Mouse (Mus musculus) liver, adult 2 months (tissue): Measurements from ENCODE around the gene Slc19a1. TPM values are rescaled to one million over a fixed set of nuclear protein-coding genes. Genes with fewer than 3 reads are reported as not detected.

Source experiments
- DNase-seq: peaks from one replicate; pipeline ENCODE4 v3.0.0-alpha.2; 2011; ENCODE audit warnings: low read depth, low spot score; ENCODE audit errors: extremely low read depth
- H3K27ac ChIP-seq: fragments of 200-500 bp; replicated peaks from 2 replicates; pipeline ENCODE4 v1.5.1; 2012; ENCODE audit warnings: low read depth, mild to moderate bottlenecking, control low read depth, inconsistent platforms, low read length; ENCODE audit not compliant: insufficient read depth
- H3K27me3 ChIP-seq: fragments of 200-500 bp; 2 replicates; pipeline ENCODE4 v1.6.1; 2012; ENCODE audit warnings: mild to moderate bottlenecking, moderate library complexity, low read length, inconsistent platforms; ENCODE audit not compliant: control insufficient read depth, insufficient read depth
- H3K36me3 ChIP-seq: fragments of 200-500 bp; 2 replicates; pipeline ENCODE4 v1.6.1; 2012; ENCODE audit warnings: low read length, inconsistent platforms; ENCODE audit not compliant: control insufficient read depth, insufficient read depth
- H3K4me1 ChIP-seq: fragments of 200-500 bp; 2 replicates; pipeline ENCODE4 v1.6.1; 2011; ENCODE audit warnings: low read length; ENCODE audit not compliant: control insufficient read depth, insufficient read depth
- H3K4me3 ChIP-seq: fragments of 200-500 bp; 2 replicates; pipeline ENCODE4 v1.5.1; 2011; ENCODE audit warnings: low read depth, mild to moderate bottlenecking, control low read depth, low read length, moderate library complexity; ENCODE audit not compliant: insufficient read depth
- H3K79me2 ChIP-seq: fragments of 200-500 bp; 2 replicates; pipeline ENCODE4 v1.6.1; 2012; ENCODE audit warnings: inconsistent platforms, mild to moderate bottlenecking, low read length, moderate library complexity; ENCODE audit not compliant: control insufficient read depth, insufficient read depth
- H3K9ac ChIP-seq: fragments of 200-500 bp; 2 replicates; pipeline ENCODE4 v1.6.1; 2012; ENCODE audit warnings: low read depth, mild to moderate bottlenecking, control low read depth, inconsistent platforms, low read length
- CTCF ChIP-seq: fragments of 200-500 bp; IDR thresholded peaks from 2 replicates; pipeline ENCODE4 v1.5.1; 2011; ENCODE audit warnings: low read depth, low read length, control low read depth
- POLR2A ChIP-seq: fragments of 200-500 bp; IDR thresholded peaks from 2 replicates; pipeline ENCODE4 v1.6.1; 2011; ENCODE audit warnings: low read length, control low read depth; ENCODE audit not compliant: insufficient read depth; ENCODE audit errors: extremely low read depth
- WGBS: fragments of 180-500 bp; shearing (Covaris S2); methylation state at CpG from one replicate; pipeline ENCODE4 v1.1.7; 2018; 5-methylcytosine and 5-hydroxymethylcytosine counted together
- polyA plus RNA-seq: library from polyadenylated mRNA; depleted of rRNA; stranded (reverse); fragments of >200 nt; gene quantifications from 2 replicates; pipeline ENCODE4 v1.2.3, GENCODE M21; 2012
- total RNA-seq: library from RNA; depleted of rRNA; stranded (reverse); fragments of >200 nt; gene quantifications from 2 replicates; pipeline ENCODE4 v1.2.3, GENCODE M21; 2014

Slc19a1 gene
- total and polyA plus RNA-seq, 2 experiments = 2.9 to 15.9 TPM

DNA sequence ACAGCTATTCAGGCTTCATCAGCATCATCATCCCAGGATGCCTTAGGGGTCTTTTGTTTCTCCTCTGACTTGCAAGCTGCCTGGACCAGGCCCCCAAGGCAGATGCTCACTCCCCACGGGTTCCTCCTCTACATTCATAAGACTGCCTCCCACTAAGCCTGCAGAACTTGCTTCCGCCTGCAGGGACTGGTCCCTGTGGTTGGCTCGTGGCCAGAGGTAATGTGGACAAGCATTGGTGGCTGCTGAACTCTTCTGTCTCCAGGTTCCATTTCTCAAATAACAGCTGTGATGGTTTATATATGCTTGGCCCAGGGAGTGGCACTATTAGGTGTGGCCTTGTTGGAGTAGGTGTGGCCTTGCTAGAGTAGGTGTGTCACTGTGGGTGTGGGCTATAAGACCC is 29.4 kb downstream of the Slc19a1 start:
- Histone ChIP-seq H3K36me3 (peaks cover 58% of the 10 kb centered on the region), H3K9ac (no peak overlapping the region), H3K79me2 (no peaks in the 10 kb centered on the region), H3K27me3 (no peaks in the 10 kb centered on the region), H3K27ac (no peak overlapping the region), H3K4me1 (no peaks in the 10 kb centered on the region), H3K4me3 (no peak overlapping the region)
- DNase-seq = no peak
- TF ChIP-seq POLR2A (no peak), CTCF (peak; percentile 17; the same call in 1 of the 2 replicates)
- 68% methylated on average over 3 of the region's 3 CpGs for WGBS

DNA sequence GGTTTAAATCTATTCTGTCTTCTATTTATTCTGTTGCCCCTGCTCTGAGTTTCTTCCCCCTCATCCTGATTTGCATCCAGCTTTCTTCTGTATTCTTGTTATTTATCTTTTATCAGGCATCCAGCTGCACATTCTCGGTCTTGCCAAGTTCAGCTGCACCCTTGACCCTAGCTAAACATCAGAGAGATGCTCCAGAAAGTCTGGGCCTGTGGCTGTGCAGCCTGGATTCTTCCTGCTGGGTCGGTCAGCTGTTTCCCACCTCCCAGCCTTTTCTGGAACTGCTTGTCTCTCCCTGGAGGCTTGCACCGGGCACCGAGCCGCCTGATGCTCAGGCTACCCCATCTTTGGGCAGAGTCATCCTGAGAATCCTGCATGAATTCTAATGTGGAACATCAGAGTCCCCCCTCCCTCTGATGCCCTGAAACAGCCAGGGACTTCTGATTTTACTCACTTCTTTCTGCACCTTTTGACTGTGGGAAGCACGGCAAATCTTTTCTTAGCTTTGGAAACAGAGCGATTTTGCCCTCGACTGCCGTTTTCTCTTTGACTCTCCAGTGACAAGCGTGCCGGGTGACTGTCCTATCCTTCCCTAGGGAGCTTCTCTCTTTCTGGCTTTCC is 30.5 kb downstream of the Slc19a1 start:
- no peak overlapping the region for H3K9ac ChIP-seq
- DNase-seq = no peak
- H3K27ac ChIP-seq = no peak overlapping the region
- no peak overlapping the region for H3K4me3 ChIP-seq
- no peaks in the 10 kb centered on the region for H3K4me1 ChIP-seq
- H3K36me3 ChIP-seq = peaks cover 54% of the 10 kb centered on the region
- H3K27me3 ChIP-seq = no peaks in the 10 kb centered on the region
- WGBS = 78% methylated on average over 11 of the region's 11 CpGs
- TF ChIP-seq CTCF (no peak), POLR2A (no peak)
- no peaks in the 10 kb centered on the region for H3K79me2 ChIP-seq

DNA sequence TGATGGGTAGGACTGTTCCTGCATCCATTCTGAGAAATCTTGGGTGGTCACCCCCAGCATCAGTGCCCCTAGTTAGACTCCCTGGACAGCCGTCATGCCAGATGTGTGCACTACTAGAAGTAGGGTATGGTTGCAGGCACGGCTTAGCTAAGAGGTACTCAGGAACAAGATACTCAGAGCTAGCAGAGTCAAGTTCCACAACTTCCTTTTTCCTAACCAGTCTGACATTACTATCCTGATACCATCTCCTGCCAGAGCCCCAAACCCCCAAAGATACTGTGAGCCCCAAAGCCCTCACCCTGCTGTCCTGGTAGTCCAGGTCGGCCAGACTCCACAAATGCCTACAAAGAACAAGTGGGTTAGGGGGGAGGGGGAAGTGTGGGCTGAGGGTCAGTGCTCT is 32.2 kb downstream of the Slc19a1 start:
- H3K4me3 ChIP-seq = no peak overlapping the region
- H3K36me3 ChIP-seq = peaks cover 57% of the 10 kb centered on the region
- H3K79me2 ChIP-seq = no peaks in the 10 kb centered on the region
- 91% methylated on average over 3 of the region's 3 CpGs for WGBS
- H3K27me3 ChIP-seq = no peaks in the 10 kb centered on the region
- H3K9ac ChIP-seq = no peak overlapping the region
- H3K4me1 ChIP-seq = no peaks in the 10 kb centered on the region
- DNase-seq = no peak
- TF ChIP-seq CTCF (no peak), POLR2A (no peak)
- H3K27ac ChIP-seq = no peak overlapping the region

DNA sequence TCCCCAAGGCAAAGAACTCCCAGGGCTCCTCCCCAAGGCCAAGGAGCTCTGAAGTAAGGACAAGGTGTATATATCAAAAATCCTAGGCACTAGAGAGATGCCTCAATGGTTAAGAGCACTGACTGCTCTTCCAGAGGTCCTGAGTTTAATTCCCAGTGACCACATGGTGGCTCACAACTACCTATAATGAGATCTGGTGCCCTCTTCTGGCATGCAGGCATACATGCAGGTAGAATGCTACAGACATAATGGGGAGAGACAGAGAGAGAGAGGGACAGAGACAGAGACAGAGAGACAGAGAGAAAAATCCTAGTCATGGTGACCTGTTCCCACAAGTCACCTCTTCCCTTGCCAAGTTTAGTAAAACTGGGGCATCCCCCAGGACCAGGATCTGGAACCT is 32.6 kb downstream of the Slc19a1 start:
- Histone ChIP-seq H3K36me3 (peaks cover 59% of the 10 kb centered on the region), H3K9ac (no peak overlapping the region), H3K27me3 (no peaks in the 10 kb centered on the region), H3K4me1 (no peaks in the 10 kb centered on the region), H3K79me2 (no peaks in the 10 kb centered on the region), H3K4me3 (no peak overlapping the region), H3K27ac (no peak overlapping the region)
- TF ChIP-seq POLR2A (no peak), CTCF (peak; percentile 10; the same call in 1 of the 2 replicates)
- no peak for DNase-seq

DNA sequence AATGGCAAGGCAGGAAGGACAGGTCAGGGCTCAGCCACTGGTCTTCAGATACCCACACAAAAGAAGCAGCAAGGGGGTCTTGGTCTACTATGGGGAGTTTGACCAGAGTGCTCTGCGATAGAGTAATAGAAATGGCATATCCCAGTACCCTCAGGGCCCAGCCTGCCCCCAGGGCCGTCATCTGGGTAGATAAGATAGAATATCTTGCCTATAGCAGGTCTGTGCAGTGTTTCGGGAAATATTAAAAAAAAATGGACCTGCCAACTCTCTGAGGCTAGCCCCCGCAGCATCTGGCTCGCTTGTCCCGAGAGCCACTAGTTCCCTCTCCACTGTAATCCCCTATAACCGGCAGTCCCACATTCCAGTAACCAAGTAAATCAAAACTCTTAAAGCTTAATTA is 36.4 kb downstream of the Slc19a1 start:
- H3K36me3 ChIP-seq = peaks cover 75% of the 10 kb centered on the region
- H3K27ac ChIP-seq = no peak overlapping the region
- no peaks in the 10 kb centered on the region for H3K4me1 ChIP-seq
- no peak overlapping the region for H3K9ac ChIP-seq
- no peak overlapping the region for H3K4me3 ChIP-seq
- no peak for DNase-seq
- no peak for TF ChIP-seq CTCF
- no peak for TF ChIP-seq POLR2A
- H3K27me3 ChIP-seq = no peaks in the 10 kb centered on the region
- no peaks in the 10 kb centered on the region for H3K79me2 ChIP-seq
- WGBS = 92% methylated on average over 7 of the region's 7 CpGs

DNA sequence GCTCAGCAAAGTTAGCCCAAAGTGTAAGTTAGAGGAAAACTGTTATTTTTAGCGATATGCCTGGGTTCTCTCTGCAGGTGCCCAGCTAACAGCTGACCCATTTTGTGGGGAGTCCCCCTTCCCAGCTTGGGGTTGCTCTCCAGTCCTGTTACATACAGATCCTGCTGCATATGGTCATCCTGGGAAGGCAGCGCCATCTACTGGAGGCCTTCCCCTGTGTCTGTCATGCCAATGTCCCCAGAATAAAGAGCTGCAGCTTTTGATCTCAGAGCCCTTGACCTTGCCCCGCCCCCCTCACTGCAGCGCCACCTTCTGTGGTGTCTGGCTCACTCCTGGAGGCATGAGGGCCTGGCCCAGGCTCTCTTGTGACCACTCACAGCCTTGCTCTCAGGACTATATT is 38.0 kb downstream of the Slc19a1 start:
- TF ChIP-seq POLR2A (no peak), CTCF (peak; percentile 74)

More for the DNA sequence above, 38.0 kb downstream of the Slc19a1 start:
- Histone ChIP-seq H3K4me3 (no peak overlapping the region), H3K36me3 (peaks cover 72% of the 10 kb centered on the region), H3K27ac (no peak overlapping the region), H3K27me3 (no peaks in the 10 kb centered on the region), H3K79me2 (no peaks in the 10 kb centered on the region), H3K4me1 (no peaks in the 10 kb centered on the region), H3K9ac (no peak overlapping the region)
- DNase-seq = peak; percentile 56
- 58% methylated on average over 4 of the region's 4 CpGs for WGBS
